Mouse (Mus musculus) telencephalon, adult 2 months (tissue): ENCODE data around the gene Camkmt.

Experiments used
- DNase-seq: peaks from one replicate; pipeline ENCODE4 v3.0.0-alpha.2; 2011; ENCODE audit warnings: low read depth, low spot score

The Camkmt gene

DNA sequence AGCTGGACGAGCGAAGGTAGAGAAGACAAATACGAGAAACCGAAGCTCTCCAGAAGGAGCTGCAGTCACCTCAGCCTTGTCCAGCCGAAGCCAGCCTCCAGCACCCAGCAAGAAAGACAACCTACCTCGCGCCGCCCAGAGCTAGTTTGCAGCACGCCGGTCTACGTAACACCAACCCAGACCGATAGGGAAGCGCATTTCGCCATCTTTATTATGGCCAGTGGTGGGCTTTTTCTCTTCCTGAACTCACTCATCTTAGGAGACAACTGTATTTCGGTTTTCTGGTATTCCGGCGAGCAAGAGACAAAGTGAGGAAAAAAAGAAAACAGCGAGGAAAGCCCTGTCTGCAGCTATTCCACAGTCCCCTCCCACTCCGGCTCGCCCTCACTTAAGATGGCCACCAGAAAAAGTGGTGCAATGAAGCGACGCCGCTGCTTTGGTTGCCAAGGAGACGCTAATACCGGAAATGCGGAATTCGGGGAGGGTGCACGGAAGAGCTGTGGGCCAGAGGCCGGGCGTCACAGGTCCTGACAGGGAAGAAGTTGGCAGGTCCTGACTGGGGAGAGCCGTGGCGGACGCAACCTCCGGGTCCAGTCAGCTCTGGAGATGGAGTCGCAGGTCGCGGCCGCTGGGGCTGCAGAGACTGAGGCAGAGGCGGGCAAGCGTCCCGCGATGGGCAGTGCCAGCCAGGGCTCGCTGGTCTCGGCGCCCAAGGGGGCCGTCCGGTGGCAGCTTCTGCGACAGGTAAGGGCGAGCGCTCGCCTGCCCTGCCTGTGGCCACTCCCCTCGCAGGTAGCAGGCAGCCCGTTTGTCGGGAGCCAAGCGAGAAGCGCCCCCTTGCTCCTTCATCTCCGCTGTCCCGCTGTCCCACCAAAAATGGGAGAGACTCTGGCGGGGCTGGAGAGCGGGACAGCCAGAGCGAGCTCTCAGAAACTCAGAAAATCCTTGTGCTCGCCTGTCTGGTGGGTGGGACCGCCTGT, at the start of gene Camkmt, which contains the start of gene Prepl:
Gene Camkmt (plus strand): TSS at position 433 of the 980 bp plus-strand sequence.
Gene Prepl (minus strand): TSS at position 122 of the 980 bp plus-strand sequence.
- peak; percentile 97 for DNase-seq

DNA sequence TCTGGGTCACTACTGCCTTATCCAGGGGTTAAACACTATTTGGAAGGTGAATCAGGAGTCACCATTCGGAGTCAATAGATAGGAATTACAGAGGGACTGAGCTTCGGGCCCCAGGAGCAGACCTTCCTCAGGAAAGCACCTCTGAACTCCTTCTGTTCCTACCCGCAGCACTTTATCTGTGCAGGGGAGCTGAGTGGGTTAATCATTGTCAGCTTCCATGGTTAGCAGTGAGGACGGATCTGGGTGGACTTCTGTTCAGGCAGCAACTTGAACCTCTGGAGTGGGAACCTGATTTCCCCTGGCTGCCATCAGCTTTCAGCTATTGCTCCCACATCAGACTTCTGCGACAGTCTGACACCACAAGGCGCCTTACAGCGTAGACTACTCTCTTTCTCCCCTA, 49.4 kb upstream of the Camkmt start:
- no peak for DNase-seq

DNA sequence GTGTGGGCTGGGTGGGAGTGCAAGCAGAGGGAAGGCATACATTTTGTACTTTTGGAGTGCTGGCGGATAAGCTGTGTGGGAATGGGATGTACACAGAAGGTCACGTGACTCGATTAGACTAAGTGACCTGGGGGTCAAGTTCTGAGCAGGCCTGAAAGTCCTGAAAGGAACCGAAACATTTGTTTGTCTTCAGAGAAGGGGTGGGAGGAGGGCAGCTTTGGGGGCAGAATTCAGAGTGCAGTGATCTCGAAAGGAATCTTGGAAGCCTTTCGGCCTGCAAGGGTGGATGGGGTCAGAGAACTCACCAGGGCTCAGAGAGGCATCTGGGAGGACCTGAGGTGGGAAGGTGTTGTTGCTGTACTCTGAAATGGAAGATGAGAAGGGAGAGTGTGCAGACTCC, 47.9 kb upstream of the Camkmt start:
- DNase-seq = no peak

DNA sequence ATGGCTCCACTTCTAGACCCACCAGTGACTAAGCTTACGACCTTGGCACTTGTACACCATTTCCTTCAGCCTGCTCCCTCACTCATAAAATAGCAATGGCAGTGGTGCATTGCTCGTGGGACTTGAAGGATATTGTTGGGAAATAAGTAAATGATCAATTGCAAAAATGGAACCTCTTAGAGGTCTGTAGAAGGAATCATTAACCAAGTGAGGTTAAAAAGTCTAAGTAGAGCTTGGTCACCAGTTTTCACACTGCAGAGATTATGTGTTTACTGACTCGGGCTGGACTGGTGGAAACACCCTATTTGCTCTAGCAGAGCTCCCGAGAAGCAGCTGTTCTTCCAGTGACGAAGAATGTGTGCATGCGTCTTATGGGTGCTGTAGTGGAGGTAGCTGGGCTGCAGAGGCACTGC, 46.9 kb upstream of the Camkmt start:
- DNase-seq = no peak

DNA sequence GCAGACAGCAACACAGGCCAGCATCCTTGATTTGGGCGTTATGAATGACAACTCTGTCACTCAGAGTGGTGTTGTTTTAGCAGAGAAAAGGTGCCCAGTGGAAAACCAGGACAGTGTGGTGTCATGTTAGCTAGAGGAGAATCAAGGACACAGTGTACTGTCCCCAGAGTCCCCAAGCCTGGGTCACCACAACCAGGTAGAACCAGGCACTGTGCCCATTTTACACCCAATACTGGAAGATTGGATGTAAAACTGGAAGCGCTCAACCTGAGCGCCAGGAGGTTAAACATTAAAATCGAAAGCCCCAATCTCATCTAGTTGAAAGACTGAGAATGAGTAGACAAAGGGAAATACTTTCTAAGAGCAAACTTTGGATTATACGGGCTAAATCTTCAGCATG, 45.9 kb upstream of the Camkmt start:
- no peak for DNase-seq

DNA sequence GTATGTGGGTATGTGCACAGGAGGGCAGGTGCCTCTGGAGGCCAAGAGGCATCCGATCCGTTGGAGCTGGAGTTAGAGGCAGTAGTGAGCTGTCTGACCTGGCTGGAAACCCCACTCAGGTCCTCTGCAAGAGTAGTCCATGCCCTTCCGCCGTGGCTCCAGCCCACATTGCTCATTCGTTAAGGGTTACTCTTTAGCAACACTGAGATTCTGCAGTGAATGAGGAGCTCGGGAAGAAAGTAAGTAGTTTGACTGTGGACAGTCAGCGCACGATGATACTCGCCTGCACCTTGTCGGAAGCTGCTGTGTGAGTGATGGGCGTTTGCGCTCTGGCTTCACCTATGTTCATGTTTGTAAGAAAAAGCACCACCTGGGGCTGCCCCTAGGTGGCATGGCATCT, 45.2 kb upstream of the Camkmt start:
- no peak for DNase-seq

DNA sequence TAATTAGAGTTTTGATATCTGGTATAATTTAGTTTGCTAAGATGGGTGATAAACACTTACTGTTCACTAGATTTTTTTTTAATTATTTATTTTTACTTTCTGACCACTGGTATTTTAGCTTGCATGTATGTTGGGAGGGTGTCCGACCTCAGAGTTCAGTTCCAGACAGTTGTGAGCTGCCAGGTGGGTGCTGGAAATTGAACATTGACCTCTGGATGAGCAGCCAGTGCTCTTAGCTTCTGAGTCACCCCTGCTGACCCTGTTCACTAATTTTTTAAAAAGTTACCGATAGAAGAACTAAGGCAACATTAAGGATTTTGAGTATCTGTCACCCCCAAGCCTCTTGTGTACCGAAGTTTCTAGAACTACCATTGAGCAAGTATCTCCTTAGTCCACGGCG, 42.0 kb upstream of the Camkmt start:
- DNase-seq = no peak

DNA sequence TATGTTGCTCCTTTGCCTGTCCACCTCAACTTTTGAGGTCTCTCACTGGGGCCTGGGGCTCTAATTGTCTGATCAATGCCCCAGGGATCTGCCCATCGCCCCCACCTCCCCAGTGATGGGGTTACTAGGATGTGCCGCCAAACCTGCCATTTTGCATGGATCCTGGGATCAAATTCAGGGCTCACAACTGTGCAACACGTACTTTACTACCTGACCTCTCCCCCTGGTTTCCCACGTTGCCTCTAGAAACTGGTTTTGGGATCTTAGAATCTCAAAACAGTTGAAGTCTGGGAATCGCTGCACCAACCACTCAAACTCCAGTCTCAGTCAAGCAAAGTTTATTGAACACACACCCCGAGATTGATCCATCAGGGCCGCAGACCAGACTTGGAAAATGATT, 32.1 kb upstream of the Camkmt start:
- no peak for DNase-seq

DNA sequence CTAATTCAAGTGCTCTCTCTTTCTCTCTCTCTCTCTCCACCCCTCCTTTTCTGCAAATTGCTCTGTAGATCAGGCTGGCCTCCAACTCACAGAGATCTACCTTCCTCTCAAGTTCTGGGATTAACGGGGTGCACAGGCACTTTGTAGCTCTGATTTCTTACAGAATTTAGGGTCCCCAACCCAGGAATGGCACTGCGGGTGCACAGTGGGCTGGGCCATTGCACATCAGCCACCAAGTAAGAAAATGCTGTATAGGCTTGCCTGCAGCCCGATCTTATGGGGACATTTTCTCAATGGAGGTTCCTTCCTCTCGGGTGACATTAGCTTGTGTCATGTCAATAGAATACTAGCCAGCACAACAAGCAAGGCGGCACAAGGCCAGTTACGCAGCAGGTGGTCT, 31.2 kb upstream of the Camkmt start:
- DNase-seq = no peak

DNA sequence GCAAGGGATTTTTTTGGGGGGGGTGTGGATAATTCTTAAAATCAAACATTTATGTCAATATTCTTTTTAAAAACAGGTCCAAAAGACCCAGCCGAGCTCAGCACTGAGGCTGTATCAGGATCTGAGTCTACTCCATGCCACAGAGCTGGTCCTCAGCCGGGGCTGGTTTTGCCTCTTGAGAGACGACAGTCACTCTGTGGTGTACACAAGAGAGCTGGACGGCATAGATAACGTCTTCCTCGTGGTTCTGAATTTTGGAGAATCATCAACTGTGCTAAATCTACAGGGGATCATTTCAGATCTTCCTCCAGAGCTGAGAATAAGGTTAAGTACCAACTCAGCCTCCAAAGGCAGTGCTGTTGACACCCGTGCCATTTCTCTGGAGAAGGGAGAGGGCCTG, 26.8 kb upstream of the Camkmt start:
- no peak for DNase-seq

DNA sequence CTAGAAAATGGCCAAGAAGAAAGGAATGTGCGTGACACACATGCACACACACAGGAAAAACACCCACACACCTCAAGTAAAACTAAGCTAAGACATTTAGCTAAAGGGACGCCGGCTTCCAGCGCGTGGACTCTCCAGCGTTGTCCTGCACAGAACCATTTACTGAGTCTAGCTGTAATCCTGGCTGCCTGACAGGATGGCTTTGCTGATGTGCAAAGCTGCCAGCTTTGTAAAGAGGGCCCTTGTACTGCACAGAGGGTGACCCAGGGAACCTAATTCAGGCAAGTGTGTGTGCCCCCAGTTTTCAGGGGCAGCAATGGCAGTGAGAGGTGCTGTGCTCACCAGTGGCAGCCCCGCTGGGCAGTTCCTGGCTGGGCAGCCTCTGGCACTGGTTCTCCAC, 23.0 kb upstream of the Camkmt start:
- DNase-seq = no peak

DNA sequence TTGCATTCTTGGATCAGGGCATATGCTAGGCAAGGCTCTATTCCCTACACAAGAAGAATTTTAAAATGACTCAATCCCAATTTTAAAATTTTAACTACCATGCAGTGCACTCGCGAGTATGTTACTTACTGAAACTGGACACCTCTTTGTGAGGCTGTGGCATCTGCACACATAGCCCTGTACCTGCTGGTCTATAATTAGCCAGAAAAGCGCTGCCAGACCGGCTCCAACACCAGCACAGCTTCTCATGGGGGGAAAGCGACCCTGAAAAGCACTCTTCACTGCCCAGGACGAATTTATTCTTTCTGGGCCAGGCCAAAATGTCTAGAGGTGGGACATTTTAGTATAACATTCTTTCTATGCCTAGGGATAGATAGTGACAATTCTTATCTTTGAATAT, 19.7 kb upstream of the Camkmt start:
- DNase-seq = no peak

DNA sequence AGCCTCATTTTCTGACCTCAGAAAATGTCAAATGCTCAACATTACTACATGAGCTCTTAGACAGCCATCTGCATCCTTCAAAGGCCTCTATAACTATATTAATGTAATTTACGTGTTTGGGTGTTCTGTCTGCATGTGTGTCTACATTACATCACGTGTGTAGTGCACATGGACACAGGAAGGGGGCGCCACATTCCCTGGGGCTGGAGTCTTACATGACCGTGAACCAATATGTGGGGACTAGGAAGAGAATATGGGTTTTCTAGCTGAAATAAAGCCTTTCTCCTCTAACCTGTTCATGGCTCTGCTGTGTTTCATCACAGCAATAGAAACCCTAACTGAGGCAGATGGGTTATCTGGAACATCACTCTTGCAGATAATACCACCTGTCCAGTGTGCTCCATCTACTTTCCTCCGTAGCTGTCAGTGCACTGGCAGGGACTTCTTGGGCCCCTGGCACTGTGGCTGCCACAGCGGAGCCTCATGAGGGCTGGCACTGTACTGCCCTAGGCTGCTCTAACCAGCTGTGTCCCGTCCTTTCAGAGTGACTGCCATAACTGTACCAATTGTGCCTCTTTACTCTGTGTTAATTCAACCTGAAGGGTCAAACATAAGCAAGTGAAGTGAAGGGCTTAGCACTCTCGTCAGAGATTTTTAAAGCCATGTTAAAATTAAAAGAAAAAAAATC, 19.1 kb upstream of the Camkmt start:
- no peak for DNase-seq

DNA sequence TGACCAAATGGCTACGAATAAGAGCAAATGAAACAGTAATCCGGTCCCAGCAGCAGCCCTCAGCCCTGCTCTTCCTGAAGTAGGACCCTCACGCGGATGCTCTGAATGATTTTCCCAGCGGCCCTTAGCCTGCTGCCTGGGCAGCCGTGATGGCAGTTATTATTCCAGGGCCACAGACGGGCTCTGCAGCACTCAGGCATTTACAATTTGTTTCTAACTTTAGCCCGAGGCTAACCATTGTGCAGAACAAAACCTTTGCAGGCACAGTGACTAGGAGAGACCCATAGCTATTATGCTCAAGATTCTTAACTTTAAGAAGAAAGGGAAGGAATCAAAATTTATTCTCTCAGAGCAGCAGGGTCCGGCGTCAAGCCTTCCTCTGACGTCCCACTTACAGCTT, 18.0 kb upstream of the Camkmt start:
- DNase-seq = no peak

DNA sequence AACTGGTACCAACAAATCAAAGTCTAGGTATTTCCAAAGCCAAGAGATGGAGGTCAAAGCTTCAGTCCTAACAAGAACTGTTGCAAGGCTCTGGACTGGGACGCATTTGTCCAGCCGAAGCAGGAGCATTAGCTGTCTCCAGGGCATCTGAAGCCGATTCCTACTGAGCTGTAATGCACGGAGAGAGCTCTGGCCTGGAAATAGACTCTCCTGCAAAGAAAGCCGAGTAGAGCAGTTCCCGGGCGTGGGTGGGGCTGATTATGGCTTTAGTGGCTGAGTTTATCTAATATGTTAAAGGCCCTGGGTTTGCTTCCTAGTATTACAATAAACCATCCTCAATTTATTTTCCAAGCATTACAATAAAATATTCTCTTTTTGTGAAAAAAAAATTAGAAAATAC, 17.1 kb upstream of the Camkmt start:
- no peak for DNase-seq

DNA sequence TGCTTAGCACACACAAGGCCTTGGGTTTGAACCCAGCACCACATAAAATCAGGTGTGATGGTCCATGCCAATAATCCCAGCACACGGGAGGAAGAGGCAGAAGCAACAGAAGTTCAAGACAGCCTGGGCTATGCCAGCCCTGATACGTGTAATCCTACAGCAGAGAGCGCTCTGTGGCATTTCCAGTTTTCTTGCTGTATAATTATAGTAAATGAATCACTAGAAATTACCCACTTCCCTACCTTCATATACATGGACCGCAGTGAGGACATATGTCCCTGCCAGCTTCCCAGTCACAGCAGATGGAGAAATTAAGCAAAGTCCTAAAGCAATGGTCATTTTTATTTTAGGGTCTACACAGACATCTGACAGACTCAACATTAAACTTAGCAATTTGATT, 16.3 kb upstream of the Camkmt start:
- peak; percentile 17 for DNase-seq

DNA sequence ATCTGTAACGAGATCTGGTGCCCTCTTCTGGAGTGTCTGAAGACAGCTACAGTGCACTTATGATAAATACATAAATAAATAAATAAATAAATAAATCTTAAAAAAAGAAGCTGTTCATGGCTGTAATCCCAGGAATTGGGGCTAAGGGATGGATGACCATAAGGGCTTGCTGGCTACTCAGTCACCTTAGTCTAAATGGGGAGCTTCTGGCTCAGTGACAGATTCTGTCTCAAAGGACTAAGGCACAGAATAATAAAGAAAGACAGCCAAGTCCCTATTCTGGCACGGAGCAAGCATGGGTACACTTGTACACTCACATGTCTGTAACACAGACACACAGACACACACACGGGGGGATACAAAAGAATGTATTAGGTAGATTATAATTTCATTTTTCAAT, 11.1 kb upstream of the Camkmt start:
- DNase-seq = no peak

DNA sequence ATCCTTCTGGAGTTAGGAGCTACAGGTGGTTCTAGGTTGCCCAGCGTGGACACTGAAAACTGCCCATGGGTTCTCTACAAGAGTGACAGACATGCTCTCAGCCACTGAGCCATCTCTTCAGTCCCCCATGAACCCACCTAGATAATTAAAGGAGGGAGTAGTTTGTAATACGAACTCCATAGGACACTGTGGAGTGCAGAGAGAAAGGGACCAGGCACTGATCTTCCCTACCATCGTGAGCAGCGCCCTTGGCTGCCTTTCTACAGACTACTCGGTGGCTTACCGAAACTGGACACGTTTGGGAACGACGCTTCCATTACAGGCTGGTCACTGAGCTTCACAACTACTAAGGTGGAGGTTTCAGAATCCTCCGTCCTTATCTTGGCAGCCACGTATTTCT, 9.6 kb upstream of the Camkmt start:
- no peak for DNase-seq

DNA sequence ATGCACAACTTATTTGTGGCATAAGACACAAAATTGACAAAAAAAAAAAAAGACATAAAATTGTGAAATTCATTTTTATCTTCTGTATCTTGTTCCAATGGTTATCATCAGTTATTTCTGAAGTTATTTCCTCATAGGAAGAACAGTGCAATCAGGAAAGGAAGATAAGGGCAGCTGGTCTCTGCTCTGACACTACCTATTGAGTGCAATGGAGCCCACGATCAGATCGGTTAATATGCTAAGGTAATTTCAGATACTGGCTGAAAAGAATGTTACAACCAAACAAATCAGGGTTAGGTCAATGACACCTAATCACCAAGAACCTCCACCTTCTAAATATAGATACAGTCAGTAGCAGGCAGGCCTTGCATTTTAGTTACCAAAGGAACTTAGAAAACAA, 5.0 kb upstream of the Camkmt start:
- DNase-seq = no peak

DNA sequence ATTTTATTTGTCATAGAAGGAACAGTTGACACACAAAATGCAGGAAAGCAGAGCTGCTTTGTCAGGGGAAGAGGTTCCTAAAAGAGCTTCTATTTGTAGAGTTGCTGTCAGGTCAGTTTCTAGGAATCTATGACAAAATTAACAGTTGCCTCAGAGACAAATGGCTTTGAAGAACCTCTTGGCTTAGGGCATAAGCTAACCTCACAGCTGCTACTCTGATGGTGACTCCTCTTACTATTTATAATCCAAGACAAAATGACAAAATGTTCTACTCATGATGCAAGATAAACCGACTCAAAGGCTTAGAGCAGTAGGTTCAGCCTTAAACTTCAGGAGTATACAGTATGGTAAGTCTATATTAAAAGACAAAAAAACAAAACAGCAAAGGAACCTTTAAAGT, 3.9 kb upstream of the Camkmt start:
- DNase-seq = no peak

DNA sequence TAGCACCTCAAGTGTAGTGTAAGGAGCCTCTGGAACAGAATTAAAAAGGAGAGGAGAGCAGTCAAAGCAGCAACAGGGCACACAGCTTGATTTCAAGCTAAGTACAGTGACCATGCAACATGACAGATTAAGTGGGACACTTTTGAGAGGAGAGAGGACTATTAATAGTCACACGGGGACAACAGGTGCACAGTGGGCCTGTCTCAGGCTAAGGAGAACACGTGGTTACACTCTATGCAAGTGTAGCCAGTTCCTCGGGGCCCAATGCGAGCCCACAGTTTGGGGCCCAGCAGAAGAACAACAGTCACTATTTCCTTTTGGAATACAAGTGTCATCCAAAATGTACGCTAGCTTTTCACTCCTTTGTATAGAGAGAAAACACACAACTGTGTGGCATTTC, 2.8 kb upstream of the Camkmt start:
- DNase-seq = no peak

DNA sequence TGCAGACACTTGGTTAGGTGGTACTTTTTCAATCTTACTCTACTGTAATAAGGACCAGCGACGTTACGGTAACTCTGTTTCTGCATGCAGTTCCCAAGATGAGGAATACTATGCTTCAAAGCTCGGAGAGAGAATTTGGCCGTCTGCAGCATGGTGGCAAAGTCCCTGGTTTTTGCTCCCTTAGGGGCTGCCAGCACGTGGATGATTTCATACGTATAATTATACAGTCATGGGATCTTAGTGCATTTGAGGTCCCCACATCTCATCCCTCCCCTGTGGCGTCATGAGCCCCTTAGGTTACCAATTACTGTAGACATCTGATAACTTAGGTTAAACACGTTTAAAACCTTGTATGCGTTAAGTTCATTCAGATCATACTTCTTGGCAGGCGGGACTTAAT, 2.0 kb upstream of the Camkmt start:
- no peak for DNase-seq

DNA sequence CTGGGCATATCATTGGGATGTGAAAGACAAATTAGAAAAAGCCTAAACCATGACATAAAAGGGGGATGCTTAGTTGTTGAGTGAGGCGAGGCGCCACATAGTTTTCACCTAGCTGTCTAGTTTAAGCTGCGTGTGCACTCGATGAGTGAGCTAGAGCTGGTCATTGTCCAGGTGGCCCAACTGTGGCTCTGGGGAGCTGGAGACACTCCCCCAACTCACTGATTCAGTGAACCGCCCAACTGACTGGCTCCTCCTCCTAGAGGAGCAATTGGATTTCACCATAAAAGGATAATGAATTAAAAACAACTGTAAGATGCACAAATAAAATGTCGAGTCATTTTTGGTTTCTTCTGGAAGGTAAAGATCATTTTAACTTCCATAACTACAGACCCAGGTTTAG, 1.3 kb upstream of the Camkmt start:
- DNase-seq = no peak
